Mouse (Mus musculus): Measurements from ENCODE around the gene Ccnc.

- TF ChIP-seq POLR2A (IDR thresholded peaks at IDR 0.05; ENCODE audit: insufficient read depth, low read depth, low read length): no peak
- TF ChIP-seq CTCF (IDR thresholded peaks at IDR 0.05; ENCODE audit: insufficient read depth, low read depth, low read length): no peak
Observed at GRCm38 (mm10) chr4:21678975-21679623, 48.4 kb upstream of the Ccnc start.
